Mouse (Mus musculus) intestine, embryonic 14.5 days (tissue): ENCODE data around the gene Upk2. TPM values are rescaled to one million over a fixed set of nuclear protein-coding genes. Genes with fewer than 3 reads are reported as not detected.

Source experiments
- ATAC-seq: fragments of 200-750 bp; cut with Nextera tagmentation; replicated peaks from 2 replicates; pipeline ENCODE4 v1.8.0; 2017; ENCODE audit warnings: low read depth, moderate number of reproducible peaks, moderate TSS enrichment, moderate library complexity; ENCODE audit not compliant: low FRiP score, low TSS enrichment
- DNase-seq: peaks from one replicate; pipeline ENCODE4 v3.0.0-alpha.2; 2018; ENCODE audit warnings: low spot score
- H3K27ac ChIP-seq: fragments of 300-500 bp; sonication (generic); 2 replicates; pipeline ENCODE4 v1.5.1; 2014; ENCODE audit warnings: low read depth, mild to moderate bottlenecking, control low read depth
- H3K27me3 ChIP-seq: fragments of 300-500 bp; sonication (generic); replicated peaks from 2 replicates; pipeline ENCODE4 v1.6.1; 2014; ENCODE audit warnings: low read length, control low read depth; ENCODE audit not compliant: control insufficient read depth, insufficient read depth
- H3K36me3 ChIP-seq: fragments of 300-500 bp; sonication (generic); 2 replicates; pipeline ENCODE4 v1.6.1; 2014; ENCODE audit warnings: low read length, control low read depth; ENCODE audit not compliant: control insufficient read depth, insufficient read depth
- H3K4me1 ChIP-seq: fragments of 300-500 bp; sonication (generic); replicated peaks from 2 replicates; pipeline ENCODE4 v1.6.1; 2014; ENCODE audit warnings: low read length, control low read depth, mixed read lengths; ENCODE audit not compliant: control insufficient read depth, insufficient read depth
- H3K4me2 ChIP-seq: fragments of 300-500 bp; sonication (generic); 2 replicates; pipeline ENCODE4 v1.6.1; 2014; ENCODE audit warnings: low read length
- H3K4me3 ChIP-seq: fragments of 300-500 bp; sonication (generic); 2 replicates; pipeline ENCODE4 v1.5.1; 2014; ENCODE audit warnings: low read depth, low read length, control low read depth, mixed read lengths
- H3K9ac ChIP-seq: fragments of 300-500 bp; sonication (generic); 2 replicates; pipeline ENCODE4 v1.6.1; 2014; ENCODE audit warnings: mild to moderate bottlenecking, low read length
- H3K9me3 ChIP-seq: fragments of 300-500 bp; sonication (generic); 2 replicates; pipeline ENCODE4 v1.6.1; 2016; ENCODE audit warnings: low read length, control low read depth; ENCODE audit not compliant: control insufficient read depth
- WGBS: fragments of 180-500 bp; shearing (Covaris S2); extraction: QIAGEN DNeasy Blood & Tissue Kit; methylation state at CpG from one replicate; pipeline ENCODE4 v1.1.7; 2014; 5-methylcytosine and 5-hydroxymethylcytosine counted together
- polyA plus RNA-seq: library from polyadenylated mRNA; unstranded; fragments of >200 nt; fragmentation: Nextera tagmentation; extraction: Ambion mirVana; gene quantifications from 2 replicates; pipeline ENCODE4 v1.2.1, GENCODE M21; 2014

Gene Upk2
- polyA plus RNA-seq, 1 experiment from 2014 or later, result 2.3 TPM

DNA sequence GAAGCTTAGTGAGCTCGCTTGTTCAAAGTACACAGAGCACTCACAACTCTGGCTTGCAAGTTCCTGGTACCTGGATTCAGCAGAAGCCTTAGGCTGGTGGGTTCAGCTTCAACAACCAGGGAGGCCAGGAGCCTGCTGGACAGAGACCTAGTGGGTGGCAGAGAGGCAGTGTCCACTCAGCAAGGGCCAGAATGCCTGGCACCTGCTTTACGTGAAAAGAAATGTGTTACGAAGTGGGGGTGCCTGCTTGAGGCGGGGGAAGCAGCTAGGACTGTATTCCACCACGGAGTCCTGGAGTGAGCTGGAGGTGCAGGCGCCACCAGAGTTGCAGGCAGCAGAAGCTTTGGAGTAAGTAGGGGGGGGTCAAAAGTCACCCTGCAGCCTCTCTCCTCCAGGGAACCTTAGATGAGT lies 30.3 kb upstream of the Upk2 start:
- peak overlapping the region; percentile 76 for H3K4me2 ChIP-seq
- peaks cover 68% of the 10 kb centered on the region for H3K4me1 ChIP-seq
- ATAC-seq (no peak), DNase-seq (no peak)
- peak overlapping the region; percentile 98 for H3K4me3 ChIP-seq
- H3K27ac ChIP-seq, result no peak overlapping the region
- peak overlapping the region; percentile 86 for H3K9ac ChIP-seq
- H3K36me3 ChIP-seq, result no peaks in the 10 kb centered on the region
- no peaks in the 10 kb centered on the region for H3K9me3 ChIP-seq
- no peaks in the 10 kb centered on the region for H3K27me3 ChIP-seq
- 24% methylated on average over 6 of the region's 6 CpGs for WGBS

DNA sequence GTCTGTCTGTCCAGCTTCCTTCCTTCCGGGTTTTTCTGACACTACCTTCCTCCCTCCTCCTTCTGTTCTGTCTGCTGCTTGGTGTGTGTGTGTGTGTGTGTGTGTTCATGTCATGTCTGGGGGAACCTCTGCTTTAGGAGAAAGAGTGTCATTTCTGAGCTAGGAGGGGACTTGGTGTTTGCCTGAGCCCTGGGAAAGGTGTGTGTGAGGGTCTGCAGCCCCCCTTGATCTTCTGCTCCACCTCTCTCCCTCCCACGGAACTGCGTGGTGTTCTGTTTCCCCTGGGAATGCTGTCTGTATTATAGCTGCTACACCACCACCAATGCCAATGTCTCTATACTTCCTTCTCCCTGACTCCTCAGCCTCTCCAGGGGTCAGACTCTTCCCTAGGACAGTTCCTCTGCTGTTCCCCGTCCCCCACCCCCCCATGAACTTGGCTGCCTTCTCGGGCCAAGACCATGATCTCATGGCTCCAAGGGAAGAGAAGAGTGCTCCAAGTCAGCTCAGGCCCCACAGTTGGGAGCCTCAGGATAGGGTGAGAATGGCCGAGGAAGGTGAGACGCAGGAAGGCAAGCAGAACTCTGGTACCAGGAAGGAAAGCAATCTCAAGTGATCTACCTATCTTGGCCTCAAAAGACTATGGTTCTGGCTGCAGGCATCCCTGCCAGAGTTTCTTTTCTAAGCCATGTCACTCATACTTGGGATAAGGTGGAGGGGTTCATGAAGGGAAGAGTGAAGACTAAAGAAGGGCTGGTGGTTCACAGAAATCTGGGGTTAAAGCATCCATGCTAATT lies 29.7 kb upstream of the Upk2 start:
- H3K4me3 ChIP-seq, result peak overlapping the region; percentile 98
- H3K4me1 ChIP-seq, result peaks cover 62% of the 10 kb centered on the region
- H3K4me2 ChIP-seq, result peak overlapping the region; percentile 76
- DNase-seq (no peak), ATAC-seq (no peak)
- H3K9me3 ChIP-seq, result no peaks in the 10 kb centered on the region
- H3K27ac ChIP-seq, result peak overlapping the region; percentile 90; the same call in 1 of the 2 replicates
- H3K9ac ChIP-seq, result peak overlapping the region; percentile 86
- 17% methylated on average over 7 of the region's 7 CpGs for WGBS
- H3K27me3 ChIP-seq, result no peaks in the 10 kb centered on the region
- H3K36me3 ChIP-seq, result no peaks in the 10 kb centered on the region

DNA sequence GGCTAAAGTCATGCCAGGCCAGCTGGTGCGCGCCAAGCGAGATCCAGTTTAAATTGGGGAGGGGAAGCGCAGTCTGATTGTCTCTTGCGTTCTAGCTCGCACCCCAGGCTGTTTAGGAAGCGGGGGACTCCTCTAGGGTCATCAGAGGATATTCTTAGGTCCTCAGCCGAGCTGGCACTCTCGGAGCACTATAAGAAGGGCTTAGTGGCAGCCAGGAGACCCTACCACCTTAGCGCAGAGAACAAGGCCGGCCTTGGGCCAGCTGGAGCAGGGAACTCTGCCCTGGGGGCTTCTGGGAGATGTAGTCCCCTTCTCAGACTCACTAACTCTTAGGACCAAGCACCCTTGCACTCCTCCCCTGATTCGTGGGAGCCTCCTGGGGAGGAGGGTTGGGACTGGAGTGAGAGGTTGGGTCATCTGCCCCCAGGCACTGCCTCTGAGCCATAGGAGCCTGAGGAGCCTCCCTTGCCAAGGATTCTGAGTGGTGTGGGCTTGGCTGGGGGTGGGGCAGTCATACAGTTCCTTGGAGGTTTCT lies 28.8 kb upstream of the Upk2 start:
- Histone ChIP-seq H3K9me3 (no peaks in the 10 kb centered on the region), H3K4me1 (peaks cover 53% of the 10 kb centered on the region), H3K4me2 (peak overlapping the region; percentile 76), H3K9ac (peak overlapping the region; percentile 86), H3K27me3 (no peaks in the 10 kb centered on the region), H3K4me3 (peak overlapping the region; percentile 98), H3K27ac (peak overlapping the region; percentile 90), H3K36me3 (no peaks in the 10 kb centered on the region)
- DNase-seq (peak; percentile 84), ATAC-seq (peak; percentile 16)
- WGBS, result under 1% methylated on average over 12 of the region's 12 CpGs

DNA sequence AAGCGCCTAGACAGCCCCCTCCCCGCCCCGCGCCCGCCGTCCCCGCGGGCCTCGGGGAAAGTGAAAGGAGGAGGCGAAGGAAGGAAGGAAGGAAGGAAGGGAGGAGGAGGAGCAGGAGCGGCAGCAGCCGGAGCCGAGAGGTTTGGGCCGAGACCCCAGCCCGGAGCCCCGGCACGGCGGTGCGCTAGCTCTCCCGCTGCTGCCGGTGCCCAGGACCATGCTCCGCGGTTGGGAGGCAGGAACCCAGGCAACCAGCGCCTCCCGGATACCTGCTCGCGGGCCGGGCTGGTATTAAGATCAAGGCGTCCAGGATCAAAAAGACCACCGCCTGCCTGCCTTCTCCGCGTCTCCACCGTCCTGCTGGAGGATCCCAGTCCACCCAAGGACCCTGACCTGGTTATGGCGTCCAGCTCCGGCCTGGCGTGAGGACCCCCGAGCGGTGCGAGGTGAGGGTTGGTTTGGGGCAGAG lies 28.3 kb upstream of the Upk2 start:
- WGBS, result under 1% methylated on average over 39 of the region's 39 CpGs

DNA sequence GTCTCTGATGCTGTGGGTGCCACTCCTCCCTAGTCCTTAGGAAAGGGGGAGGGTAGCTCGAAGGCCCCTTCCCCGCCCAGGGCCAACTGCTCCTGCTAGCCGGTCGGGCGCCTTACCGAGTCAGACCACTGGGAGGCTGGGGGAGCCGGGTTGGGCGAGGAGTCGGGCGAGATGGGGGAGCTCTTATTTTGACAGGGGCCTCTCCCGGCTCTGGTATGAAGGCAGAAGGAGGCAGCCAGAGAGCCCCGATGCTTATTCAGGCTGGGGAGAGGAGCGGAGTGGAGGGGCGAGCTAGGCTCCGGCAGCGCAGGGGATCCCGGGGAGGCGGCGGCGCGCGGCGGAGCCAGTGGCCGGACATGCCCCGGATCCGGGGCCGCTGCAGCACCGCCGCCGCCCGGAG lies 27.8 kb upstream of the Upk2 start, which contains the start of gene Bcl9l:
TSS of gene Bcl9l (plus strand) at position 274 of the 400 bp plus-strand sequence.
- Histone ChIP-seq H3K36me3 (no peaks in the 10 kb centered on the region), H3K4me3 (peak within 1 kb of the TSS; percentile 98), H3K9me3 (no peaks in the 10 kb centered on the region), H3K9ac (peak within 1 kb of the TSS; percentile 86), H3K27me3 (no peaks in the 10 kb centered on the region), H3K4me2 (peak within 1 kb of the TSS; percentile 76), H3K27ac (peak within 1 kb of the TSS; percentile 90), H3K4me1 (peaks cover 43% of the 10 kb centered on the region)
- under 1% methylated on average over 30 of the region's 31 CpGs for WGBS
- peak; percentile 94 for DNase-seq
- ATAC-seq, result peak; percentile 47

More for the DNA sequence above, 28.3 kb upstream of the Upk2 start:
- peak overlapping the region; percentile 76 for H3K4me2 ChIP-seq
- no peaks in the 10 kb centered on the region for H3K27me3 ChIP-seq
- peak; percentile 82 for DNase-seq
- no peak for ATAC-seq
- peak overlapping the region; percentile 86 for H3K9ac ChIP-seq
- peak overlapping the region; percentile 90 for H3K27ac ChIP-seq
- H3K9me3 ChIP-seq, result no peaks in the 10 kb centered on the region
- peak overlapping the region; percentile 98 for H3K4me3 ChIP-seq
- peaks cover 48% of the 10 kb centered on the region for H3K4me1 ChIP-seq
- no peaks in the 10 kb centered on the region for H3K36me3 ChIP-seq

DNA sequence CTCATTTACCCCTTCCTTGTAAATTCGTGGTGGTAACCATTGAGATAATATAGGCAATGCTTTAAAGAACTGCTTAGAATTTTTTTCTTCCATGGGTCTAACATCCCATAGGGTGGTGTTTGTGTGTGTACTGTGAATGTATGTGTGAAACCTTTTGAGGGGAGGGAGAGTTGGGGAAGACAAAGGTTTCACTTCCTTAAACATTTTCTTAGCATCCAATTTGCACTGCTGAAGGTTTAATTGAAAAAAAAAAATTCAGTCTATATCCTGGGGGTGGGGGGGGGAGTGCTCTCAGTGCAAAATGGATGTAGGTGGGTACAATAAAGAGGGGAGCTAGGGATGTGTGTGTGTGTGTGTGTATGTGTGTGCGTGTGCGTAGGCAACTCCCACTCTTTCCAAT lies 27.3 kb upstream of the Upk2 start:
- H3K27me3 ChIP-seq, result no peaks in the 10 kb centered on the region
- H3K4me2 ChIP-seq, result peak overlapping the region; percentile 76
- H3K36me3 ChIP-seq, result no peaks in the 10 kb centered on the region
- peak overlapping the region; percentile 90; the same call in 1 of the 2 replicates for H3K27ac ChIP-seq
- peaks cover 43% of the 10 kb centered on the region for H3K4me1 ChIP-seq
- no peak overlapping the region for H3K9ac ChIP-seq
- no peaks in the 10 kb centered on the region for H3K9me3 ChIP-seq
- peak overlapping the region; percentile 98 for H3K4me3 ChIP-seq
- WGBS, result 10% methylated on average over 3 of the region's 3 CpGs
- DNase-seq, result no peak
- no peak for ATAC-seq

DNA sequence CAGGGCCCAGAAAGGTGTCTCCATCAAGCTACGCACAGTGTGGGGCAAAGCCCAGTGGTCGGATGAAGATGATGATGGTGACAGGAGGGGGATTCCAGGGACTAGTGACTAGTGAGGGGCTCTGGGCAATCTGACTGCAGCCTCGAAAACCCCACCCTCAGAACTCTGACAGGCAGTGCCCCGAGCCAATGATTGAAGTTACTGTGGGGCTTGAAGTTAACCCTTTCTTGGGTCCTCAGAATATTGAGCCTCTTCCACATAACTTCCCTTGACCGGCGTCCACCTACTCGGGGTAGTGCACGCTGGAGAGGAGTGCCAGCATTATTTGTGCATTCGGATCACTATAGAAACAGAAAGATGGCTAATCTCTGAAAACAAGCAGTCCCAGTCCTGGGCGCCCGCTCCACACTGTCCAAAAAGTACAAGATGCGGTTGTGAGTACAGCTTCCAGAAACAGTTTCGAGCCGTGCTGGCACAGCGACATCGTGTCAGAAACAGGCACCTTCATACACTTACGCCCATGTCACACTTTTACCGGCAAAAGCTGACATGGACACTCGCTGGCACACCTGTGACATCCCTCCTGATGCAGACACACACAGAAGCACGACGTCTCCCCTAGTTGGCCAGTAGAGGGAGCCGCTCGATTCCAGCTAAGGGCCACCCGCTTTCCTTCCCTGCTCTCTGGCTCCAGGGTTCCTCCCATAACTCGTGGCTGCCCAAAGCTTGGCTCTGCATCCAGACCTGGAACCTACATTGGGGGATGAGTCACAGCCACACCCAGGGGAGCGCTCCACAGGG lies 25.1 kb upstream of the Upk2 start:
- H3K4me3 ChIP-seq, result peak overlapping the region; percentile 85
- peak overlapping the region; percentile 96 for H3K4me2 ChIP-seq
- no peaks in the 10 kb centered on the region for H3K27me3 ChIP-seq
- DNase-seq (peak; percentile 95), ATAC-seq (peak; percentile 41)
- H3K36me3 ChIP-seq, result no peaks in the 10 kb centered on the region
- H3K9ac ChIP-seq, result peak overlapping the region; percentile 78
- H3K27ac ChIP-seq, result peak overlapping the region; percentile 98
- no peaks in the 10 kb centered on the region for H3K9me3 ChIP-seq
- peaks cover 20% of the 10 kb centered on the region for H3K4me1 ChIP-seq
- WGBS, result under 1% methylated on average over 26 of the region's 26 CpGs

DNA sequence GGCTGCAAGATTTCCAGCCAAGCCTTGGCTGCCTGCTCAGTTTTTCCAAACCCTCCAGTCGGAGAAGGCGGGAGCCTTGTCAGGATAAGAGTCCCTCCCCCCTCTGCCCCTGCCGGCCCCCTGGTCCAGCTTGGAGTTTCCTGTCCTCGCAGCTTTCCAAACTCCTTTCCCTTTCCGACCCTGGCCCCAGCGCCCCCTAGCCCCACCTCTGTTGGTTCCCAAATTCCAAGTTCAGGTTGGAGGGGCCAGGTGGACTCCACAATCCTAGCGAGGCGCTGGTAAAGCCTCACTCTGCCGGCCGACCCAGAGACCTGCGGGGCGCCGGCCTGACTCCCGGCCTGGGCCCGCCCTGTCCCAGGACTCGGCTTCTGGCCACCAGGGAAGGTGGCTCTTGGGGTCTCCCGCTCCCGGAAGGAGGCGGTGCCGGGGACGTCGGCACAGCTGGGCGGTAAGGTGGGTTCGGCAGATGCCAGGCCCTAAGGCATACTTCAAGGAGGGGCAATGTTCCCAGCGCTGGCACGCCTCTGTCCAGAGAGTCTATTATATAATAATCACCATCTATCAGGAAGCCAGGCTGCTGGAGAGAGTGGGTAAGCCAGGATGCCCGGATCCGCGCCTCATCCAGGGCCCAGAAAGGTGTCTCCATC lies 24.3 kb upstream of the Upk2 start:
- Histone ChIP-seq H3K4me2 (peak overlapping the region; percentile 96), H3K4me1 (peaks cover 13% of the 10 kb centered on the region; the same call in 1 of the 2 replicates), H3K9ac (peak overlapping the region; percentile 78), H3K9me3 (no peaks in the 10 kb centered on the region), H3K27me3 (no peaks in the 10 kb centered on the region), H3K27ac (peak overlapping the region; percentile 98), H3K36me3 (no peaks in the 10 kb centered on the region), H3K4me3 (peak overlapping the region; percentile 85)
- DNase-seq, result peak; percentile 92
- under 1% methylated on average over 27 of the region's 29 CpGs for WGBS
- peak; percentile 67 for ATAC-seq
